ENCODE assay signal across 11 mouse cellular contexts in genomic region chr8:72137431-72137830, GRCm38 (mm10). TPM values are rescaled to one million over a fixed set of nuclear protein-coding genes. Genes with fewer than 3 reads are reported as not detected.
DNase-seq lines count a peak whose midpoint lies in the region; ATAC-seq and TF ChIP-seq lines count a peak whose summit lies in the region.
"Had no signal": no experiment of that assay in that cellular context is flagged by ENCODE, and none has a peak within 500 bp of the region (broad histone marks: within the 10 kb centered on the region; RNA-seq: fewer than 3 reads in every experiment).

No protein-coding gene starts in this region.

- peaks cover 41% of the 10 kb centered on the region for H3K4me1 ChIP-seq in kidney, embryonic 15.5 days
- H3K4me1 ChIP-seq in embryonic facial prominence, embryonic 10.5 days: peaks cover 35% of the 10 kb centered on the region
- peaks cover 11% of the 10 kb centered on the region for H3K4me1 ChIP-seq in forebrain, embryonic 14.5 days (ENCODE audit: control insufficient read depth, insufficient read depth, low read length)
- H3K4me1 ChIP-seq in limb, embryonic 14.5 days (ENCODE audit: control insufficient read depth, insufficient read depth, low read length): peaks cover 8% of the 10 kb centered on the region

- H3K4me3 ChIP-seq in kidney, embryonic 15.5 days (replicated peaks): peak overlapping the region; percentile 59
- peak overlapping the region; percentile 92 for H3K4me3 ChIP-seq in embryonic facial prominence, embryonic 10.5 days
- no peak overlapping the region for H3K4me3 ChIP-seq in forebrain, embryonic 14.5 days (ENCODE audit: low read depth, low read length)
- peak overlapping the region; percentile 91; the same call in 1 of the 2 replicates for H3K4me3 ChIP-seq in limb, embryonic 14.5 days (replicated peaks; ENCODE audit: low read length)

- WGBS in kidney, embryonic 15.5 days: 74% methylated on average over 2 of the region's 2 CpGs
- 88% methylated on average over 2 of the region's 2 CpGs for WGBS in embryonic facial prominence, embryonic 10.5 days
- WGBS in forebrain, embryonic 14.5 days: 86% methylated on average over 2 of the region's 2 CpGs
- 78% methylated on average over 2 of the region's 2 CpGs for WGBS in limb, embryonic 14.5 days

- H3K9me3 ChIP-seq in kidney, embryonic 15.5 days (replicated peaks): no peaks in the 10 kb centered on the region
- no peaks in the 10 kb centered on the region for H3K9me3 ChIP-seq in embryonic facial prominence, embryonic 10.5 days
- H3K9me3 ChIP-seq in forebrain, embryonic 14.5 days (replicated peaks; ENCODE audit: control insufficient read depth, low read length): no peaks in the 10 kb centered on the region
- H3K9me3 ChIP-seq in limb, embryonic 14.5 days (ENCODE audit: control insufficient read depth, low read length): no peaks in the 10 kb centered on the region
- H3K9me3 ChIP-seq: liver, embryonic 15.5 days had no signal

- H3K27ac ChIP-seq in kidney, embryonic 15.5 days: no peak overlapping the region; the same call in 1 of the 2 replicates
- peak overlapping the region; percentile 100 for H3K27ac ChIP-seq in embryonic facial prominence, embryonic 10.5 days (replicated peaks)
- no peak overlapping the region for H3K27ac ChIP-seq in forebrain, embryonic 14.5 days (ENCODE audit: low read depth, low read length)
- H3K27ac ChIP-seq in limb, embryonic 14.5 days (replicated peaks; ENCODE audit: low read depth, low read length): peak overlapping the region; percentile 99; the same call in 1 of the 2 replicates
- H3K27ac ChIP-seq: liver, embryonic 15.5 days had no signal

- peak overlapping the region; percentile 83 for H3K4me2 ChIP-seq in kidney, embryonic 15.5 days
- peak overlapping the region; percentile 92; the same call in 1 of the 2 replicates for H3K4me2 ChIP-seq in forebrain, embryonic 14.5 days (ENCODE audit: low read length)
- peak overlapping the region; percentile 70; the same call in 1 of the 2 replicates for H3K4me2 ChIP-seq in limb, embryonic 14.5 days (replicated peaks; ENCODE audit: low read depth, low read length, severe bottlenecking)

- TF ChIP-seq POLR2A in limb, embryonic 14.5 days (IDR thresholded peaks at IDR 0.05; ENCODE audit: borderline replicate concordance, extremely low read depth, insufficient read depth, insufficient read length): no peak

- H3K27me3 ChIP-seq in kidney, embryonic 15.5 days: no peaks in the 10 kb centered on the region
- no peaks in the 10 kb centered on the region for H3K27me3 ChIP-seq in embryonic facial prominence, embryonic 10.5 days (replicated peaks; ENCODE audit: low read depth, poor library complexity, severe bottlenecking)
- no peaks in the 10 kb centered on the region for H3K27me3 ChIP-seq in forebrain, embryonic 14.5 days (replicated peaks; ENCODE audit: control insufficient read depth, insufficient read depth, low read length)
- no peaks in the 10 kb centered on the region for H3K27me3 ChIP-seq in limb, embryonic 14.5 days (ENCODE audit: control insufficient read depth, insufficient read depth, low read length)

- ATAC-seq in kidney, embryonic 15.5 days (replicated peaks; ENCODE audit: low FRiP score): no peak
- ATAC-seq in forebrain, embryonic 14.5 days: no peak
- ATAC-seq in limb, embryonic 14.5 days (ENCODE audit: low FRiP score, low read depth): no peak
- ATAC-seq in inflammation-experienced regulatory T-cells, adult 6 months: no peak

- DNase-seq in kidney, postnatal 14 days: no peak
- DNase-seq in embryonic facial prominence, embryonic 10.5 days (ENCODE audit: low spot score): no peak
- no peak for DNase-seq in forebrain, embryonic 14.5 days (ENCODE audit: low spot score)
- no peak for DNase-seq in limb, embryonic 14.5 days (ENCODE audit: low spot score)
- no peak for DNase-seq in left cerebral cortex, adult 11 months (ENCODE audit: low spot score)
- no peak for DNase-seq in gastrocnemius, postnatal 4 days (ENCODE audit: low spot score in 2 of 2)

- H3K9ac ChIP-seq in kidney, embryonic 15.5 days: no peak overlapping the region
- H3K9ac ChIP-seq in forebrain, embryonic 14.5 days (ENCODE audit: low read length): no peak overlapping the region
- no peak overlapping the region for H3K9ac ChIP-seq in limb, embryonic 14.5 days (ENCODE audit: low read depth, low read length, severe bottlenecking)
- H3K9ac ChIP-seq: liver, embryonic 15.5 days had no signal

- peaks cover 43% of the 10 kb centered on the region for H3K36me3 ChIP-seq in kidney, embryonic 15.5 days
- H3K36me3 ChIP-seq in embryonic facial prominence, embryonic 10.5 days (replicated peaks): peaks cover 51% of the 10 kb centered on the region
- H3K36me3 ChIP-seq in forebrain, embryonic 14.5 days (ENCODE audit: control insufficient read depth, insufficient read depth, low read length): peaks cover 38% of the 10 kb centered on the region
- peaks cover 44% of the 10 kb centered on the region for H3K36me3 ChIP-seq in limb, embryonic 14.5 days (ENCODE audit: control insufficient read depth, insufficient read depth, low read length)

RNA-seq across cellular contexts. Expression of gene Tpm4, which starts 2.7 kb away (rescaled TPM):
- polyA plus RNA-seq in kidney, embryonic 15.5 days (2015; fragmentation: Nextera tagmentation; extraction: Ambion mirVana): 770 and 775 TPM in 2 replicates
- 749 and 797 TPM in 2 replicates for polyA plus RNA-seq in embryonic facial prominence, embryonic 10.5 days (2016; fragmentation: Nextera tagmentation; extraction: Ambion mirVana)
- polyA plus RNA-seq in forebrain, embryonic 14.5 days (2014; fragmentation: Nextera tagmentation; extraction: Ambion mirVana): 247 and 252 TPM in 2 replicates
- 311 and 395 TPM in 2 replicates for polyA plus RNA-seq in limb, embryonic 14.5 days (2012; rRNA removed)
- 579 and 584 TPM in 2 replicates for polyA plus RNA-seq in limb, embryonic 14.5 days (2014; fragmentation: Nextera tagmentation; extraction: Ambion mirVana)
- 100 to 1,000 TPM; 205 to 209 TPM for total RNA-seq in gastrocnemius, postnatal 4 days (2021)
- 100 to 1,000 TPM; 170 to 464 (median 172) TPM for polyA plus RNA-seq in inflammation-experienced regulatory T-cells, adult 6 months (2017; shearing (Covaris generic))

RNA-seq across cellular contexts. Expression of gene Rab8a, which starts 23.6 kb away (rescaled TPM):
- polyA plus RNA-seq in kidney, embryonic 15.5 days (2015; fragmentation: Nextera tagmentation; extraction: Ambion mirVana): 126 and 128 TPM in 2 replicates
- polyA plus RNA-seq in embryonic facial prominence, embryonic 10.5 days (2016; fragmentation: Nextera tagmentation; extraction: Ambion mirVana): 130 and 139 TPM in 2 replicates
- polyA plus RNA-seq in forebrain, embryonic 14.5 days (2014; fragmentation: Nextera tagmentation; extraction: Ambion mirVana): 85.6 and 86.7 TPM in 2 replicates
- 85.2 and 142 TPM in 2 replicates for polyA plus RNA-seq in limb, embryonic 14.5 days (2012; rRNA removed)
- polyA plus RNA-seq in limb, embryonic 14.5 days (2014; fragmentation: Nextera tagmentation; extraction: Ambion mirVana): 84.4 and 89.0 TPM in 2 replicates
- 10 to 100 TPM; 37.6 to 37.7 TPM for total RNA-seq in gastrocnemius, postnatal 4 days (2021)
- 100 to 1,000 TPM; 134 to 245 (median 197) TPM for polyA plus RNA-seq in inflammation-experienced regulatory T-cells, adult 6 months (2017; shearing (Covaris generic))

RNA-seq across cellular contexts. Expression of gene Olfr374, which starts 30.6 kb away (rescaled TPM):
- polyA plus RNA-seq in kidney, embryonic 15.5 days (2015; fragmentation: Nextera tagmentation; extraction: Ambion mirVana): 0.06 TPM in 1 of 2 replicates, not detected in the other
- not detected in 2 replicates for polyA plus RNA-seq in embryonic facial prominence, embryonic 10.5 days (2016; fragmentation: Nextera tagmentation; extraction: Ambion mirVana)
- polyA plus RNA-seq in forebrain, embryonic 14.5 days (2014; fragmentation: Nextera tagmentation; extraction: Ambion mirVana): 0.04 TPM in 1 of 2 replicates, not detected in the other
- not detected in 2 replicates for polyA plus RNA-seq in limb, embryonic 14.5 days (2012; rRNA removed)
- polyA plus RNA-seq in limb, embryonic 14.5 days (2014; fragmentation: Nextera tagmentation; extraction: Ambion mirVana): 0.14 and 0.23 TPM in 2 replicates
- not detected for total RNA-seq in gastrocnemius, postnatal 4 days (2021)
- polyA plus RNA-seq in inflammation-experienced regulatory T-cells, adult 6 months (2017; shearing (Covaris generic)): under 1 TPM; 0.08 to 0.72 (median 0.28) TPM
- total RNA-seq: hematopoietic stem cell, adult 5-6 weeks had no signal
- polyA plus RNA-seq: brain, embryonic 14.5 days had no signal

RNA-seq across cellular contexts. Expression of gene Hsh2d, which starts 52.0 kb away (rescaled TPM):
- polyA plus RNA-seq in kidney, embryonic 15.5 days (2015; fragmentation: Nextera tagmentation; extraction: Ambion mirVana): 0.08 TPM in 1 of 2 replicates, not detected in the other
- polyA plus RNA-seq in embryonic facial prominence, embryonic 10.5 days (2016; fragmentation: Nextera tagmentation; extraction: Ambion mirVana): not detected in 2 replicates
- not detected in 2 replicates for polyA plus RNA-seq in forebrain, embryonic 14.5 days (2014; fragmentation: Nextera tagmentation; extraction: Ambion mirVana)
- 0.28 and 0.37 TPM in 2 replicates for polyA plus RNA-seq in limb, embryonic 14.5 days (2012; rRNA removed)
- 0.10 and 0.11 TPM in 2 replicates for polyA plus RNA-seq in limb, embryonic 14.5 days (2014; fragmentation: Nextera tagmentation; extraction: Ambion mirVana)
- not detected for total RNA-seq in gastrocnemius, postnatal 4 days (2021)
- 10 to 100 TPM; 23.8 to 30.8 (median 24.6) TPM for polyA plus RNA-seq in inflammation-experienced regulatory T-cells, adult 6 months (2017; shearing (Covaris generic))

RNA-seq across cellular contexts. Expression of gene Olfr373, which starts 54.5 kb away (rescaled TPM):
- polyA plus RNA-seq in kidney, embryonic 15.5 days (2015; fragmentation: Nextera tagmentation; extraction: Ambion mirVana): 0.05 TPM in 2 replicates
- polyA plus RNA-seq in embryonic facial prominence, embryonic 10.5 days (2016; fragmentation: Nextera tagmentation; extraction: Ambion mirVana): 0.04 TPM in 1 of 2 replicates, not detected in the other
- not detected in 2 replicates for polyA plus RNA-seq in forebrain, embryonic 14.5 days (2014; fragmentation: Nextera tagmentation; extraction: Ambion mirVana)
- not detected in 2 replicates for polyA plus RNA-seq in limb, embryonic 14.5 days (2012; rRNA removed)
- not detected in 2 replicates for polyA plus RNA-seq in limb, embryonic 14.5 days (2014; fragmentation: Nextera tagmentation; extraction: Ambion mirVana)
- not detected for total RNA-seq in gastrocnemius, postnatal 4 days (2021)
- under 1 TPM; 0.15 to 0.51 (median 0.46) TPM for polyA plus RNA-seq in inflammation-experienced regulatory T-cells, adult 6 months (2017; shearing (Covaris generic))
- total RNA-seq: hematopoietic stem cell, adult 5-6 weeks had no signal
- polyA plus RNA-seq: brain, embryonic 14.5 days; liver, embryonic 15.5 days had no signal

Comparison
In these comparisons a context has a peak if more than half of its experiments do, and no peak if none do; other contexts are left out.
1. H3K27ac ChIP-seq: peak in embryonic facial prominence, embryonic 10.5 days (single experiment) and limb, embryonic 14.5 days (single experiment); none in kidney, embryonic 15.5 days (single experiment) and forebrain, embryonic 14.5 days (single experiment).
2. Peak in every context shown above with its lines, with median percentiles within 50 percentile points of each other: H3K4me2 ChIP-seq.